Mouse (Mus musculus): ENCODE results near the gene Scml4. TPM values are rescaled to one million over a fixed set of nuclear protein-coding genes. Genes with fewer than 3 reads are reported as not detected.
A peak's percentile ranks its signal among the peaks of the same experiment; 100 is the strongest.

The Scml4 gene
- polyA plus RNA-seq, 1 experiment from 2014 or later = 1.4 TPM

DNA sequence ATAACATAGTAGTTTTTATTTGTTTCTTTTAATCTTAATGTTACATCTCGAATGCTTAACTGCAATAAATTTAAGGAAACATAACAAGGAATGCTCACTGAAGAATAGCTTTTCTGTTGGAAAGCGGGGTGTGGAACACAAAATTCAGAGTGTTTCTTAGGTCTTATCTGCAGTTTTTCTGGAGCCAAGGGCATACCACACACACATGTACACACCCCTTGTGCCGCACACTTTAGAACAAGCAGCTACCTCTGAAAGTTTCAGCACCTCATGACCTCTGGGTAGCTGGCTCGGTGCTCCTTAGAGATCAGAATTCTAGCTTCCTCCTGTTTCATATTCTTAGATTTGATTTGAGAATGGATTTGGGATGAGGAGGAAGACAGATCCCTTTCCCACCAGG lies 2.6 kb downstream of the Scml4 start:
- H3K4me3 ChIP-seq = no peak overlapping the region
- H3K27ac ChIP-seq = no peak overlapping the region
- whole genome bisulfite sequencing = 66% methylated on average over 4 of the region's 4 CpGs
- peaks cover 43% of the 10 kb centered on the region for H3K4me1 ChIP-seq
- H3K36me3 ChIP-seq = no peaks in the 10 kb centered on the region
- no peaks in the 10 kb centered on the region for H3K9me3 ChIP-seq
- peak overlapping the region; percentile 45 for H3K4me2 ChIP-seq
- no peak for ATAC-seq (ENCODE audit: insufficient number of reproducible peaks, insufficient read depth, low FRiP score, low TSS enrichment, low read depth)
- no peak overlapping the region for H3K9ac ChIP-seq
- H3K27me3 ChIP-seq = no peaks in the 10 kb centered on the region

DNA sequence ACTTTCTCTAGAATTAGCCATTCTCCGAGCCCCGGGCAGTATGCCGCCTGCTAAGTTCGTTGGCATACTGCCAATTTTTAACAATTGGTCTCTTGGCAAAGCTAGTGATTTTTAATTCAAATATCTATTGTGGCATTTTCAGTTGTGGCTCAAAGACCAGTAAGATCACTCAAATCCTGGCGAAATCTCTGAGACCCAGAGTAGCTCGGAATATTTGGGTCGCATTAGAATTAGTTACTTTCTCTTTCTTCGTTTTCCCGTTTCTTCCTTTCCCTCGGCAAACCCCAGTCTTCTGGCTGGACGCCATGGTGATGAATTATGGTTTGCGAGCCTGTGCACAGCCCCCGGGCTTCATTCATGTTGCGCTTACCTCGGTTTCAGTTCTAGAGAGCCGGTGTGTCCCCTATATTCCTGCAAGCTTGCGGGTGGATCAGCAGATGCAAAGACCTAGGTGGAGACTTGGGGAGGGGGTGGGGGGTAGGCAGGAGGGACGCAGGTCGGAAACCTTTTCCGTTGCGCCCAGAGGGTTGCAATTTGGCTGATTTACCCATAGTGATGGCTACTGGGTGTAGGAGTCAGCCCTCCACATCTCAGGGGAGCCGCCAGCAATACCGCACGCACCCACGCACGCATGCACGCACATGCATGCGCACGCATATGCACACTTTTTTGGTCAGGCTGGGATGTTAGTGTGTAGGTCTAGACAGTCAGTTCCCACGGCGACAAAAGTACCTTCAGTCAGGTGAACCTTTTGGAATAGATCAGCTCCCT lies 3.6 kb downstream of the Scml4 start:
- peak overlapping the region; percentile 18; the same call in 1 of the 2 replicates for H3K9ac ChIP-seq

DNA sequence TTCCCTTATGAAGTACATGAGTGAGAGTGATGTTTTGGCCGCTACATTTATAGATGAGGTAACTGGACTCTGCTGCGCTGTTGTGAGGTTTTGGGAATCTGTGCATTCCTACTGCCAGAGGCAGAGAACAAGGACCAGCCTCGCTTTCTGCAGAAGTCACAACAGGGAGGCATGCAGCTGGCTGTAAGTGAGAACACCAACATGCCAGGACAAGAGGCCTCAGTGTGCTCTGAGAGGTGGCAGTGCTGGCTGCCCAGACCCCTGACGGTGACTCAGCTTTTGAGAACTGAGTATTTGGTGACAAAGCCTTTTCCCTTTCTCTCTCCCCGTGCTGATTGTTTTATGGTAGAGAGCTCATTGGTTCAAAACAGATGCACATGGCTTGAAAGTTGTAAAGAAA lies 4.5 kb downstream of the Scml4 start:
- Histone ChIP-seq H3K27ac (peak overlapping the region; percentile 44; the same call in 1 of the 2 replicates), H3K4me2 (peak overlapping the region; percentile 55), H3K9ac (peak overlapping the region; percentile 18; the same call in 1 of the 2 replicates), H3K36me3 (no peaks in the 10 kb centered on the region), H3K9me3 (no peaks in the 10 kb centered on the region), H3K27me3 (no peaks in the 10 kb centered on the region), H3K4me3 (no peak overlapping the region), H3K4me1 (peaks cover 38% of the 10 kb centered on the region)
- 32% methylated on average over 5 of the region's 5 CpGs for WGBS
- ATAC-seq (ENCODE audit: insufficient number of reproducible peaks, insufficient read depth, low FRiP score, low TSS enrichment, low read depth) = no peak

More for the DNA sequence above, 3.6 kb downstream of the Scml4 start:
- Histone ChIP-seq H3K36me3 (no peaks in the 10 kb centered on the region), H3K27me3 (no peaks in the 10 kb centered on the region), H3K9me3 (no peaks in the 10 kb centered on the region), H3K4me2 (peak overlapping the region; percentile 55), H3K4me1 (peaks cover 43% of the 10 kb centered on the region), H3K27ac (0 out of 2 replicates have a peak overlapping the region, but pooled peaks have one; percentile 44), H3K4me3 (peak overlapping the region; percentile 35)
- WGBS = 43% methylated on average over 31 of the region's 31 CpGs
- ATAC-seq (ENCODE audit: insufficient number of reproducible peaks, insufficient read depth, low FRiP score, low TSS enrichment, low read depth) = no peak

GRCm38 (mm10) chr10:42868416-42868815 lies 8.2 kb downstream of the Scml4 start:
- H3K27ac ChIP-seq = no peak overlapping the region
- no peaks in the 10 kb centered on the region for H3K27me3 ChIP-seq
- whole genome bisulfite sequencing = 91% methylated on average over 9 of the region's 9 CpGs
- H3K9me3 ChIP-seq = no peaks in the 10 kb centered on the region
- no peak overlapping the region for H3K4me3 ChIP-seq
- no peak overlapping the region for H3K4me2 ChIP-seq
- peaks cover 18% of the 10 kb centered on the region for H3K4me1 ChIP-seq
- H3K36me3 ChIP-seq = no peaks in the 10 kb centered on the region
- no peak overlapping the region for H3K9ac ChIP-seq
- no peak for ATAC-seq (ENCODE audit: insufficient number of reproducible peaks, insufficient read depth, low FRiP score, low TSS enrichment, low read depth)

DNA sequence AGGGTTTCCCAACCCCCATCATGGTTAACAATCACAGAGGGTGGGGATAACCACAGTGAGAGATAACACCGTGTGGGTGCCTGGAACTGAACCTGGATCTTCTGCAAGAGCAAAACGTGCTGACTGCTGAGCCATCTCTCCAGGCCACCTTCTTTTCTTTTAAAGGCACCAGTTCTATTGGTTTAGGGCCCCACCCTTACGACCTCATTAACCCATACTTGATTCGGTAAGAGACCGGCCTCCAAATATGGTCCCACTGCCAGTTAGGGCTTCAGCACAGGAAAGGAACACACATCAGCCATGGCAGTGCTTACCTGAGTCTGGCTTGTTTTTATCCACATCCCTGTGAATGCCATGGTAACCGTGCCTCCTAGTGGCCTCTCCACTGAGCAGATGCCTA lies 9.3 kb downstream of the Scml4 start:
- no peak overlapping the region for H3K4me2 ChIP-seq
- no peak overlapping the region for H3K4me3 ChIP-seq
- WGBS = 79% methylated on average over 6 of the region's 6 CpGs
- H3K36me3 ChIP-seq = no peaks in the 10 kb centered on the region
- peaks cover 9% of the 10 kb centered on the region for H3K4me1 ChIP-seq
- no peaks in the 10 kb centered on the region for H3K9me3 ChIP-seq
- H3K27me3 ChIP-seq = no peaks in the 10 kb centered on the region
- no peak overlapping the region for H3K27ac ChIP-seq
- ATAC-seq (ENCODE audit: insufficient number of reproducible peaks, insufficient read depth, low FRiP score, low TSS enrichment, low read depth) = no peak
- no peak overlapping the region for H3K9ac ChIP-seq

GRCm38 (mm10) chr10:42872269-42873010 lies 12.3 kb downstream of the Scml4 start:
- no peaks in the 10 kb centered on the region for H3K27me3 ChIP-seq
- H3K36me3 ChIP-seq = no peaks in the 10 kb centered on the region
- H3K9me3 ChIP-seq = no peaks in the 10 kb centered on the region
- WGBS = 77% methylated on average over 15 of the region's 15 CpGs
- H3K27ac ChIP-seq = no peak overlapping the region
- no peak overlapping the region for H3K4me3 ChIP-seq
- ATAC-seq (ENCODE audit: insufficient number of reproducible peaks, insufficient read depth, low FRiP score, low TSS enrichment, low read depth) = no peak
- no peak overlapping the region for H3K9ac ChIP-seq
- H3K4me1 ChIP-seq = no peaks in the 10 kb centered on the region
- H3K4me2 ChIP-seq = no peak overlapping the region

- Histone ChIP-seq H3K27ac (no peak overlapping the region), H3K4me3 (no peak overlapping the region), H3K4me2 (no peak overlapping the region), H3K9me3 (no peaks in the 10 kb centered on the region), H3K36me3 (no peaks in the 10 kb centered on the region), H3K27me3 (no peaks in the 10 kb centered on the region), H3K9ac (no peak overlapping the region), H3K4me1 (no peaks in the 10 kb centered on the region)
- ATAC-seq (ENCODE audit: insufficient number of reproducible peaks, insufficient read depth, low FRiP score, low TSS enrichment, low read depth) = no peak
- WGBS = 82% methylated on average over 7 of the region's 7 CpGs
These were observed 13.0 kb downstream of the Scml4 start for GRCm38 (mm10) chr10:42873077-42873595.

DNA sequence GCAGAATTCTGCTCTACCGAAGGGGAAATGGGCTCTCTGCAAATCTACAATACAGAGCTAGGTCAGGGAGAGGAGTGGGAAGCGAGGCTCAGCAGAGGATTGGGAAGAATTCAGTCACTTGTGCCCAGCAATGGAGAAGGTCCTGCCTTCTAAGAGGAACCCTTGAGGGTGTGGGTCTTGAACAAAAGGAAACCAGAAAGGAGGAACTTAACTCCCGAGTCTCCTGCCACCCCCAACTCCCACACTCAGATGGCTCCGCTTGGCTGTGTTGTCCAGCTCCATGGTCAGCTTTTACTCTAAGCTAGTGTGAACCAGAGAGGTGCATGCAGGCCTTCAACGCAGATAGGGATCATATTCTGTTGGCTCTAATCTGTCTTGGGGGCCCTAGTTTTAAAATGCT lies 16.0 kb downstream of the Scml4 start:
- no peak overlapping the region for H3K4me3 ChIP-seq
- 74% methylated on average over 5 of the region's 5 CpGs for WGBS
- no peaks in the 10 kb centered on the region for H3K36me3 ChIP-seq
- no peak for ATAC-seq (ENCODE audit: insufficient number of reproducible peaks, insufficient read depth, low FRiP score, low TSS enrichment, low read depth)
- no peaks in the 10 kb centered on the region for H3K9me3 ChIP-seq
- no peaks in the 10 kb centered on the region for H3K27me3 ChIP-seq
- H3K4me2 ChIP-seq = no peak overlapping the region
- H3K27ac ChIP-seq = no peak overlapping the region
- no peak overlapping the region for H3K9ac ChIP-seq
- no peaks in the 10 kb centered on the region for H3K4me1 ChIP-seq

GRCm38 (mm10) chr10:42879269-42879681 lies 19.1 kb downstream of the Scml4 start:
- Histone ChIP-seq H3K9ac (no peak overlapping the region), H3K36me3 (no peaks in the 10 kb centered on the region), H3K27me3 (no peaks in the 10 kb centered on the region), H3K9me3 (no peaks in the 10 kb centered on the region), H3K27ac (no peak overlapping the region), H3K4me1 (no peaks in the 10 kb centered on the region), H3K4me3 (no peak overlapping the region), H3K4me2 (no peak overlapping the region)
- no peak for ATAC-seq (ENCODE audit: insufficient number of reproducible peaks, insufficient read depth, low FRiP score, low TSS enrichment, low read depth)
- 75% methylated on average over 5 of the region's 5 CpGs for WGBS

DNA sequence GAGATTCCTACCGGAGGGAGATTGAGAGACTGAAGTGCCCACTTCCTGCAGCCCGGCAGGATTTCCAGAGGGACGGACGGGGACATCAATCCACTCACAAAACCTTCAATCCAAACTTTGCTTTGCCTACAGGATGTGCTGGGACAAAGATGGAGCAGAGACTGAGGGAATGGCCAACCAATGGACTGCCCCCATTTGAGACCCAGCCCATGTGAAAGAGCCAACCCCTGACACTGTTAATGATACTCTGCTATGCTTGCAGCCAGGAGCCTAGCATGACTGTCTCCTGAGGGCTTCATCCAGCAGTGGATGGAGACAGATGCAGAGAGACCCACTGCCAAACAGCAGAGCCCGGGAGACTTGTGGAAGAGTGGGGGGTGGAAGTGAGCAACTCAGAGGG lies 19.5 kb downstream of the Scml4 start:
- no peaks in the 10 kb centered on the region for H3K27me3 ChIP-seq
- 83% methylated on average over 5 of the region's 5 CpGs for WGBS
- H3K36me3 ChIP-seq = no peaks in the 10 kb centered on the region
- H3K27ac ChIP-seq = no peak overlapping the region
- no peak overlapping the region for H3K4me2 ChIP-seq
- H3K4me3 ChIP-seq = no peak overlapping the region
- H3K4me1 ChIP-seq = no peaks in the 10 kb centered on the region
- H3K9me3 ChIP-seq = no peaks in the 10 kb centered on the region
- no peak for ATAC-seq (ENCODE audit: insufficient number of reproducible peaks, insufficient read depth, low FRiP score, low TSS enrichment, low read depth)
- H3K9ac ChIP-seq = no peak overlapping the region

DNA sequence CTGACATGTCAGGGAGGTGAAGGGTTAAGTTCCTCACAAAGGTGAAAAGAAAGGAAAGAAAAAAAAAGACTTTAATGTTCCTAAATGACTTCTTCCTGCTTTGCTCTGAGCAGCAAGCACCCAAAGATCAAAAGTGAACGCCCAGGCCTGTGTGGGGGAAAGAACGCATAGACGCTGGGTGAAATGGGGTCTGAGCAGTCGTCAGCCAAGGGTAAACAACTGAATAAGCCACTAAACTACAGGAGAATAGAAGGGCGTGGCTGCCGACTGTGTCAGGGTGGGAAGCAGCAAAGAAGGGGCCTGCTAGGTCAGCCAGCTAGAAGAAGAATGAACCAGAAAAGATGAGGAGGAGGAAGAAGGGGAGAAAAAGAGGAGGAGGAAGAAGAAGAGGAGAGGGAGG lies 26.9 kb downstream of the Scml4 start:
- Histone ChIP-seq H3K4me2 (no peak overlapping the region), H3K27ac (no peak overlapping the region), H3K4me1 (0 out of 2 replicates have a peak, but pooled peaks cover 5% of the 10 kb centered on the region), H3K4me3 (no peak overlapping the region), H3K27me3 (no peaks in the 10 kb centered on the region), H3K36me3 (no peaks in the 10 kb centered on the region), H3K9me3 (no peaks in the 10 kb centered on the region), H3K9ac (no peak overlapping the region)
- no peak for ATAC-seq (ENCODE audit: insufficient number of reproducible peaks, insufficient read depth, low FRiP score, low TSS enrichment, low read depth)
- WGBS = 14% methylated on average over 6 of the region's 6 CpGs

DNA sequence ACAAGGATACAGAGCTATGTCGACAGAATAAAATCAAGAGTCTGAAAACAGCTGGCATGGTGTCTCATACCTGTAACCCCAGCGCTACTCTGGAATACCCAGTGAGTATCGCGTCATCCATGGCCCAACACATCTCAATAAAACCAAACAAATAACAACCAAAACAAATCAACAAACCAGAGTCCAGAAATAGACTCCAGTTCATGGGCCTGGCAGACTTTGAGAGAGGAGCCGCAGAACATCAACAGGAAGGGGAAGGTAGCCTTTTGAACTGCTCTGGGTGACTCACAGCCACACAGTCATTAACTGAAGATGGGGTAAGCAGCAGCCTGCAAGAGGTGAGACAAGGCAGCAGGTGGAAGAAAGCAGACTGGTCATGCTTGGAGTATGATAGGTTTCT lies 28.1 kb downstream of the Scml4 start:
- no peak for ATAC-seq (ENCODE audit: insufficient number of reproducible peaks, insufficient read depth, low FRiP score, low TSS enrichment, low read depth)
- H3K9me3 ChIP-seq = no peaks in the 10 kb centered on the region
- H3K36me3 ChIP-seq = no peaks in the 10 kb centered on the region
- H3K4me1 ChIP-seq = 0 out of 2 replicates have a peak, but pooled peaks cover 5% of the 10 kb centered on the region
- no peak overlapping the region for H3K4me2 ChIP-seq
- H3K9ac ChIP-seq = no peak overlapping the region
- no peaks in the 10 kb centered on the region for H3K27me3 ChIP-seq
- H3K4me3 ChIP-seq = no peak overlapping the region
- no peak overlapping the region for H3K27ac ChIP-seq
- 88% methylated on average over 5 of the region's 5 CpGs for WGBS
